Mouse (Mus musculus): ENCODE measurements around the gene Carmil1.

Gene Carmil1

GRCm38 (mm10) chr13:24048611-24049010 lies 232.0 kb downstream of the Carmil1 start:
- DNase-seq (ENCODE audit: low read depth, low spot score) = no peak

- DNase-seq (ENCODE audit: low read depth, low spot score) = no peak
These were observed 235.3 kb downstream of the Carmil1 start for GRCm38 (mm10) chr13:24045271-24045670.

GRCm38 (mm10) chr13:24040221-24040620 lies 240.4 kb downstream of the Carmil1 start:
- no peak for DNase-seq (ENCODE audit: low read depth, low spot score)

GRCm38 (mm10) chr13:24037502-24037901 lies 243.1 kb downstream of the Carmil1 start:
- DNase-seq (ENCODE audit: low read depth, low spot score) = no peak

- DNase-seq (ENCODE audit: low read depth, low spot score) = no peak
These were observed 244.4 kb downstream of the Carmil1 start for GRCm38 (mm10) chr13:24036150-24036549.

GRCm38 (mm10) chr13:24027191-24028170 lies 253.1 kb downstream of the Carmil1 start:
- no peak for DNase-seq (ENCODE audit: low read depth, low spot score)

- no peak for DNase-seq (ENCODE audit: low read depth, low spot score)
These were observed 262.1 kb downstream of the Carmil1 start for GRCm38 (mm10) chr13:24018515-24018914.

GRCm38 (mm10) chr13:24005528-24005927 lies 275.1 kb downstream of the Carmil1 start:
- DNase-seq (ENCODE audit: low read depth, low spot score) = no peak

- DNase-seq (ENCODE audit: low read depth, low spot score) = no peak
These were observed 278.8 kb downstream of the Carmil1 start for GRCm38 (mm10) chr13:24001797-24002196.

GRCm38 (mm10) chr13:24001081-24001480 lies 279.5 kb downstream of the Carmil1 start:
- DNase-seq (ENCODE audit: low read depth, low spot score) = no peak

- no peak for DNase-seq (ENCODE audit: low read depth, low spot score)
These were observed 281.8 kb downstream of the Carmil1 start for GRCm38 (mm10) chr13:23998826-23999225.

GRCm38 (mm10) chr13:23994756-23995155 lies 285.8 kb downstream of the Carmil1 start:
- no peak for DNase-seq (ENCODE audit: low read depth, low spot score)

GRCm38 (mm10) chr13:23994024-23994423 lies 286.6 kb downstream of the Carmil1 start:
- DNase-seq (ENCODE audit: low read depth, low spot score) = no peak

- peak; percentile 4 for DNase-seq (ENCODE audit: low read depth, low spot score)
These were observed 289.7 kb downstream of the Carmil1 start, which contains the start of gene Scgn for GRCm38 (mm10) chr13:23990928-23991327. Gene Scgn (minus strand): TSS chr13:23991214.

- DNase-seq (ENCODE audit: low read depth, low spot score) = no peak
These were observed 290.1 kb downstream of the Carmil1 start for GRCm38 (mm10) chr13:23990451-23990850.

GRCm38 (mm10) chr13:23985130-23985529 lies 295.5 kb downstream of the Carmil1 start:
- no peak for DNase-seq (ENCODE audit: low read depth, low spot score)

- no peak for DNase-seq (ENCODE audit: low read depth, low spot score)
These were observed 308.3 kb downstream of the Carmil1 start for GRCm38 (mm10) chr13:23972271-23972670.

- no peak for DNase-seq (ENCODE audit: low read depth, low spot score)
These were observed 308.7 kb downstream of the Carmil1 start for GRCm38 (mm10) chr13:23971870-23972269.

- no peak for DNase-seq (ENCODE audit: low read depth, low spot score)
These were observed 315.7 kb downstream of the Carmil1 start for GRCm38 (mm10) chr13:23964909-23965308.

Measured in CD4-positive, CD25-positive, alpha-beta regulatory T cell, adult 2 months (primary cell).